Mouse (Mus musculus) limb, embryonic 14.5 days (tissue): Measurements from ENCODE around the gene Phb. TPM values are rescaled to one million over a fixed set of nuclear protein-coding genes. Genes with fewer than 3 reads are reported as not detected.
A peak's percentile ranks its signal among the peaks of the same experiment; 100 is the strongest.

Experiments used
- ATAC-seq: fragments of 200-750 bp; cut with Nextera tagmentation; 2 replicates; pipeline ENCODE4 v1.8.0; 2017; ENCODE audit warnings: low read depth, moderate number of reproducible peaks, moderate TSS enrichment; ENCODE audit not compliant: low FRiP score
- DNase-seq: peaks from one replicate; pipeline ENCODE4 v3.0.0-alpha.2; 2015; ENCODE audit warnings: low spot score
- H3K27ac ChIP-seq: fragments of 300-500 bp; sonication (generic); replicated peaks from 2 replicates; pipeline ENCODE4 v1.5.1; 2014; ENCODE audit warnings: low read depth, mild to moderate bottlenecking, low read length, moderate library complexity, mixed read lengths
- H3K27me3 ChIP-seq: fragments of 300-500 bp; sonication (generic); 2 replicates; pipeline ENCODE4 v1.6.1; 2014; ENCODE audit warnings: low read length, mixed read lengths; ENCODE audit not compliant: control insufficient read depth, insufficient read depth
- H3K36me3 ChIP-seq: fragments of 300-500 bp; sonication (generic); 2 replicates; pipeline ENCODE4 v1.6.1; 2014; ENCODE audit warnings: mild to moderate bottlenecking, low read length, moderate library complexity, mixed read lengths; ENCODE audit not compliant: control insufficient read depth, insufficient read depth
- H3K4me1 ChIP-seq: fragments of 300-500 bp; sonication (generic); 2 replicates; pipeline ENCODE4 v1.6.1; 2014; ENCODE audit warnings: antibody characterized with exemption, low read length, mixed read lengths; ENCODE audit not compliant: control insufficient read depth, insufficient read depth
- H3K4me2 ChIP-seq: fragments of 300-500 bp; sonication (generic); replicated peaks from 2 replicates; pipeline ENCODE4 v1.6.1; 2014; ENCODE audit warnings: low read depth, mild to moderate bottlenecking, low read length, moderate library complexity; ENCODE audit not compliant: severe bottlenecking
- H3K4me3 ChIP-seq: fragments of 300-500 bp; sonication (generic); replicated peaks from 2 replicates; pipeline ENCODE4 v1.5.1; 2014; ENCODE audit warnings: low read length
- H3K9ac ChIP-seq: fragments of 300-500 bp; sonication (generic); 2 replicates; pipeline ENCODE4 v1.6.1; 2014; ENCODE audit warnings: mild to moderate bottlenecking, low read depth, low read length, moderate library complexity; ENCODE audit not compliant: severe bottlenecking
- H3K9me3 ChIP-seq: fragments of 300-500 bp; sonication (generic); 2 replicates; pipeline ENCODE4 v1.6.1; 2016; ENCODE audit warnings: low read length; ENCODE audit not compliant: control insufficient read depth
- POLR2A ChIP-seq: fragments of 200-500 bp; IDR thresholded peaks from 2 replicates; pipeline ENCODE4 v1.8.0; 2012; ENCODE audit warnings: inconsistent platforms, mild to moderate bottlenecking, moderate library complexity, borderline replicate concordance; ENCODE audit not compliant: insufficient read depth, insufficient read length; ENCODE audit errors: extremely low read depth
- WGBS: fragments of 180-500 bp; shearing (Covaris S2); extraction: QIAGEN DNeasy Blood & Tissue Kit; methylation state at CpG from one replicate; pipeline ENCODE4 v1.1.7; 2014; 5-methylcytosine and 5-hydroxymethylcytosine counted together
- polyA plus RNA-seq, 2 experiments: library from polyadenylated mRNA; depleted of rRNA in 1 of 2; stranded (reverse) in 1 of 2; unstranded in 1 of 2; fragments of >200 nt; fragmentation: Nextera tagmentation in 1 of 2; extraction: Ambion mirVana in 1 of 2; gene quantifications; 2 replicates each; pipeline versions ENCODE4 v1.2.1 to v1.2.3; 2012 to 2014

Gene Phb
- polyA plus RNA-seq, 2 experiments: 226 to 309 TPM

GRCm38 (mm10) chr11:95645397-95646153 is 21.2 kb upstream of the Phb start:
- no peak for DNase-seq
- no peaks in the 10 kb centered on the region for H3K36me3 ChIP-seq
- peak overlapping the region; percentile 32 for H3K4me2 ChIP-seq
- no peaks in the 10 kb centered on the region for H3K9me3 ChIP-seq
- peaks cover 37% of the 10 kb centered on the region for H3K4me1 ChIP-seq
- 0 out of 2 replicates have a peak overlapping the region, but pooled peaks have one; percentile 2 for H3K9ac ChIP-seq
- no peak overlapping the region for H3K27ac ChIP-seq
- 7% methylated on average over 33 of the region's 36 CpGs for WGBS
- H3K4me3 ChIP-seq: no peak overlapping the region; the same call in 1 of the 2 replicates
- peaks cover 32% of the 10 kb centered on the region for H3K27me3 ChIP-seq
- peak; percentile 27 for ATAC-seq
- TF ChIP-seq POLR2A: no peak

DNA sequence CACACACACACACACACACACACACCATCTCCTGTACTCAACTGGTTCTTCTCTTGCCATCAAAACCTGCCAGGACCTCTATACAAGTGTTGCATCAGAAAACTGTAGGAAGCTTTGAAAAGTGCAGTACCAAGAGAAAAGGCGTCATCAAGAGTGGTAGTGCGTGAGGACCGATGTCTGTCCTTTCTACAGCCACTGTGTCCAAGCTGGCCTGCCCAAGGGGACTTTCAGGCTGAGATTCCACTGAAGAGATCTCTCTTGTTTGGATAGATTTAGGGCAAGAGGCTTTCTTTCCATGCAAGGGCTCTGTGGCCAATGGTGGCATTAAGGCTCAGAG is 20.6 kb upstream of the Phb start:
- no peak overlapping the region for H3K4me2 ChIP-seq
- ATAC-seq (no peak), DNase-seq (no peak)
- H3K9me3 ChIP-seq: no peaks in the 10 kb centered on the region
- no peak for TF ChIP-seq POLR2A
- H3K27ac ChIP-seq: no peak overlapping the region
- 69% methylated on average over 3 of the region's 3 CpGs for WGBS
- H3K27me3 ChIP-seq: peaks cover 31% of the 10 kb centered on the region
- no peak overlapping the region for H3K9ac ChIP-seq
- peaks cover 33% of the 10 kb centered on the region for H3K4me1 ChIP-seq
- H3K36me3 ChIP-seq: no peaks in the 10 kb centered on the region
- H3K4me3 ChIP-seq: no peak overlapping the region

DNA sequence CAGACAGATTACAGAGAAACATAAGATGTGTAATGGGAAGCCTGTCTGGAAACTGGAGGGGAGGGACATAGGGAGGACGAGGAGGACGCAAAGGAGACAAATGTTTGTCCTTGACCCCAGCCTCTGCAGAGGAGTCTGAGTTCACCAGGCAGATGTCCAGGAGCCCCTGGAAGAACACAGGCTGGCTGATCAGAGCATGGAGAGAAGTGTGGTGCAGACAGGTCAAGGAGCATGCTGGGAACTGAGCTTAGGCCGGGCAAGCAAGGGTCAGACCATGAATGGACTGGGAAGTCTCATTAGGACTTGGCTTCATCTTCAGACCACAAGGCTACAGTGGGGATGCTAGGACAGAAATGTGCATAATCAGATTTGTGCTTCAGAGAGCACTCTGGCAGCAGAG is 19.0 kb upstream of the Phb start:
- H3K27me3 ChIP-seq: peaks cover 31% of the 10 kb centered on the region
- no peak overlapping the region for H3K9ac ChIP-seq
- WGBS: 28% methylated on average over 3 of the region's 3 CpGs
- no peaks in the 10 kb centered on the region for H3K9me3 ChIP-seq
- no peak for TF ChIP-seq POLR2A
- no peaks in the 10 kb centered on the region for H3K36me3 ChIP-seq
- H3K4me2 ChIP-seq: no peak overlapping the region
- no peak overlapping the region for H3K4me3 ChIP-seq
- H3K27ac ChIP-seq: no peak overlapping the region
- DNase-seq (no peak), ATAC-seq (no peak)
- peaks cover 33% of the 10 kb centered on the region for H3K4me1 ChIP-seq

GRCm38 (mm10) chr11:95648827-95649226 is 17.9 kb upstream of the Phb start:
- H3K4me1 ChIP-seq: peaks cover 29% of the 10 kb centered on the region
- no peak overlapping the region for H3K27ac ChIP-seq
- H3K27me3 ChIP-seq: peaks cover 25% of the 10 kb centered on the region
- no peak for TF ChIP-seq POLR2A
- no peaks in the 10 kb centered on the region for H3K9me3 ChIP-seq
- ATAC-seq (no peak), DNase-seq (peak; percentile 66)
- H3K36me3 ChIP-seq: no peaks in the 10 kb centered on the region
- no peak overlapping the region for H3K4me3 ChIP-seq
- WGBS: 6% methylated on average over 4 of the region's 4 CpGs
- no peak overlapping the region for H3K4me2 ChIP-seq
- H3K9ac ChIP-seq: no peak overlapping the region

DNA sequence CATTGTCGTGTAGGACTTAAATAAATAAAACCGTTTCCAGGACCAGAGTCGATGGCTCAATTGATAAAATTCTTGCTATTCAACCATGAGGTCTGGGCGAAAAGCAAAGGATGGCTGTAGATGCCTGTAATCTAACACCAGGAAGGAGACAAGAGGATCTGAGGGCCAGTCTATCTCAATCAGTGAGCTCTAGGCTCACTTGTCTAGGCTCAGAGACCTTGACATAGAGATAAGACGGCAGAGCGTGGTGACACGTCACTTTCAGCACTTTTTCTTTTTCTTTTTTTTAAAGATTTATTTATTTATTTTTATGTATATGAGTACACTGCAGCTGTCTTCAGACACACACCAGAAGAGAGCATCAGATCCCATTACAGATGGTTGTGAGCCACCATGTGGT is 17.2 kb upstream of the Phb start:
- no peak for DNase-seq
- no peak overlapping the region for H3K4me2 ChIP-seq
- H3K36me3 ChIP-seq: no peaks in the 10 kb centered on the region
- ATAC-seq: no peak
- H3K9me3 ChIP-seq: no peaks in the 10 kb centered on the region
- WGBS: 78% methylated on average over 7 of the region's 7 CpGs
- H3K9ac ChIP-seq: no peak overlapping the region
- TF ChIP-seq POLR2A: no peak
- H3K27me3 ChIP-seq: peaks cover 18% of the 10 kb centered on the region
- no peak overlapping the region for H3K4me3 ChIP-seq
- peaks cover 21% of the 10 kb centered on the region for H3K4me1 ChIP-seq
- H3K27ac ChIP-seq: no peak overlapping the region
